Mouse (Mus musculus) limb, embryonic 10.5 days (tissue): ENCODE data around the gene 4931428F04Rik. TPM values are rescaled to one million over a fixed set of nuclear protein-coding genes. Genes with fewer than 3 reads are reported as not detected.
"Not testable (repeated sequence)": the region's sequence is repeated elsewhere in the genome, so short reads cannot be mapped to it uniquely, and the experiment has no call there.

ENCODE experiments used
- DNase-seq: peaks from one replicate; pipeline ENCODE4 v3.0.0-alpha.2; 2017; ENCODE audit warnings: low spot score
- H3K27ac ChIP-seq: fragments of 300-500 bp; sonication (generic); 2 replicates; pipeline ENCODE4 v1.5.1; 2016; ENCODE audit warnings: mild to moderate bottlenecking
- H3K27me3 ChIP-seq: fragments of 300-500 bp; sonication (generic); 2 replicates; pipeline ENCODE4 v1.6.1; 2016; ENCODE audit warnings: low read depth, mild to moderate bottlenecking; ENCODE audit not compliant: poor library complexity, severe bottlenecking
- H3K36me3 ChIP-seq: fragments of 300-500 bp; sonication (generic); 2 replicates; pipeline ENCODE4 v1.6.1; 2016; ENCODE audit warnings: mild to moderate bottlenecking, moderate library complexity
- H3K4me1 ChIP-seq: fragments of 300-500 bp; sonication (generic); 2 replicates; pipeline ENCODE4 v1.6.1; 2016
- H3K4me3 ChIP-seq: fragments of 300-500 bp; sonication (generic); 2 replicates; pipeline ENCODE4 v1.5.1; 2016; ENCODE audit warnings: mild to moderate bottlenecking, moderate library complexity
- H3K9me3 ChIP-seq: fragments of 300-500 bp; sonication (generic); replicated peaks from 2 replicates; pipeline ENCODE4 v1.6.1; 2016; ENCODE audit warnings: mild to moderate bottlenecking
- WGBS: fragments of 180-500 bp; shearing (Covaris S2); methylation state at CpG from one replicate; pipeline ENCODE4 v1.1.7; 2016; 5-methylcytosine and 5-hydroxymethylcytosine counted together
- polyA plus RNA-seq: library from polyadenylated mRNA; unstranded; fragments of >200 nt; fragmentation: Nextera tagmentation; extraction: Ambion mirVana; gene quantifications from 2 replicates; pipeline ENCODE4 v1.2.1, GENCODE M21; 2016

4931428F04Rik gene
- polyA plus RNA-seq, 1 experiment from 2014 or later: 19.2 TPM

GRCm38 (mm10) chr8:105291802-105292201, 2.1 kb upstream of the 4931428F04Rik start:
- H3K27ac ChIP-seq, DNase-seq, H3K36me3 ChIP-seq, H3K4me3 ChIP-seq, H3K9me3 ChIP-seq: not testable (repeated sequence)
- 72% methylated on average over 3 of the region's 3 CpGs for WGBS
- peaks cover 44% of the 10 kb centered on the region for H3K27me3 ChIP-seq
- H3K4me1 ChIP-seq: peaks cover 39% of the 10 kb centered on the region

- not testable (repeated sequence) for H3K4me3 ChIP-seq, H3K27ac ChIP-seq, H3K9me3 ChIP-seq, DNase-seq, H3K36me3 ChIP-seq
- H3K27me3 ChIP-seq: peaks cover 48% of the 10 kb centered on the region
- peaks cover 36% of the 10 kb centered on the region for H3K4me1 ChIP-seq
- WGBS: 89% methylated on average over 8 of the region's 8 CpGs
Observed at GRCm38 (mm10) chr8:105291364-105291763, 1.7 kb upstream of the 4931428F04Rik start.

- DNase-seq: peak; percentile 95
- Histone ChIP-seq H3K27ac (no peak overlapping the region), H3K4me3 (peak overlapping the region; percentile 63), H3K9me3 (no peaks in the 10 kb centered on the region), H3K27me3 (peaks cover 54% of the 10 kb centered on the region), H3K36me3 (0 out of 2 replicates have a peak, but pooled peaks cover under 1% of the 10 kb centered on the region), H3K4me1 (peaks cover 32% of the 10 kb centered on the region)
- WGBS: 6% methylated on average over 31 of the region's 31 CpGs
Observed at GRCm38 (mm10) chr8:105290554-105291314, 1.1 kb upstream of the 4931428F04Rik start.

GRCm38 (mm10) chr8:105288958-105289732, 519 bp downstream of the 4931428F04Rik start:
- H3K9me3 ChIP-seq: no peaks in the 10 kb centered on the region
- H3K27me3 ChIP-seq: peaks cover 64% of the 10 kb centered on the region
- peak overlapping the region; percentile 93 for H3K27ac ChIP-seq
- DNase-seq: peak; percentile 95
- peaks cover 10% of the 10 kb centered on the region for H3K36me3 ChIP-seq
- under 1% methylated on average over 53 of the region's 53 CpGs for WGBS
- H3K4me1 ChIP-seq: peaks cover 31% of the 10 kb centered on the region
- peak overlapping the region; percentile 63 for H3K4me3 ChIP-seq

- peaks cover 29% of the 10 kb centered on the region for H3K4me1 ChIP-seq
- H3K36me3 ChIP-seq: peaks cover 10% of the 10 kb centered on the region
- DNase-seq: no peak
- H3K4me3 ChIP-seq: no peak overlapping the region
- H3K27me3 ChIP-seq: peaks cover 64% of the 10 kb centered on the region
- H3K9me3 ChIP-seq: no peaks in the 10 kb centered on the region
- H3K27ac ChIP-seq: no peak overlapping the region
- WGBS: 89% methylated on average over 5 of the region's 5 CpGs
Observed at GRCm38 (mm10) chr8:105288231-105288630, 1.4 kb downstream of the 4931428F04Rik start.

GRCm38 (mm10) chr8:105286907-105287306, 2.8 kb downstream of the 4931428F04Rik start:
- 93% methylated on average over 4 of the region's 4 CpGs for WGBS

GRCm38 (mm10) chr8:105285514-105285913, 4.2 kb downstream of the 4931428F04Rik start:
- Histone ChIP-seq H3K9me3 (no peaks in the 10 kb centered on the region), H3K4me1 (peaks cover 27% of the 10 kb centered on the region), H3K27me3 (peaks cover 77% of the 10 kb centered on the region), H3K4me3 (no peak overlapping the region), H3K36me3 (peaks cover 28% of the 10 kb centered on the region), H3K27ac (no peak overlapping the region)
- no peak for DNase-seq
- 42% methylated on average over 12 of the region's 12 CpGs for WGBS

More at GRCm38 (mm10) chr8:105286907-105287306, 2.8 kb downstream of the 4931428F04Rik start:
- H3K27ac ChIP-seq: no peak overlapping the region
- no peak for DNase-seq
- peaks cover 20% of the 10 kb centered on the region for H3K36me3 ChIP-seq
- peaks cover 68% of the 10 kb centered on the region for H3K27me3 ChIP-seq
- no peak overlapping the region for H3K4me3 ChIP-seq
- no peaks in the 10 kb centered on the region for H3K9me3 ChIP-seq
- H3K4me1 ChIP-seq: peaks cover 32% of the 10 kb centered on the region

GRCm38 (mm10) chr8:105283074-105283473, 6.6 kb downstream of the 4931428F04Rik start:
- H3K27me3 ChIP-seq: peaks cover 91% of the 10 kb centered on the region
- H3K4me3 ChIP-seq: no peak overlapping the region
- DNase-seq: peak; percentile 72
- H3K9me3 ChIP-seq: no peaks in the 10 kb centered on the region
- H3K27ac ChIP-seq: no peak overlapping the region
- H3K4me1 ChIP-seq: peaks cover 15% of the 10 kb centered on the region
- WGBS: 11% methylated on average over 23 of the region's 23 CpGs
- peaks cover 35% of the 10 kb centered on the region for H3K36me3 ChIP-seq

- H3K4me3 ChIP-seq: no peak overlapping the region
- H3K27ac ChIP-seq: no peak overlapping the region
- DNase-seq: no peak
- peaks cover 14% of the 10 kb centered on the region for H3K4me1 ChIP-seq
- peaks cover 97% of the 10 kb centered on the region for H3K27me3 ChIP-seq
- peaks cover 35% of the 10 kb centered on the region for H3K36me3 ChIP-seq
- 87% methylated on average over 4 of the region's 4 CpGs for WGBS
- no peaks in the 10 kb centered on the region for H3K9me3 ChIP-seq
Observed at GRCm38 (mm10) chr8:105282239-105282638, 7.4 kb downstream of the 4931428F04Rik start.

- Histone ChIP-seq H3K27ac (no peak overlapping the region), H3K36me3 (peaks cover 35% of the 10 kb centered on the region), H3K4me1 (peaks cover 14% of the 10 kb centered on the region), H3K9me3 (no peaks in the 10 kb centered on the region), H3K27me3 (peaks cover 97% of the 10 kb centered on the region), H3K4me3 (no peak overlapping the region)
- no peak for DNase-seq
- 88% methylated on average over 12 of the region's 12 CpGs for WGBS
Observed at GRCm38 (mm10) chr8:105281821-105282220, 7.8 kb downstream of the 4931428F04Rik start.

- no peaks in the 10 kb centered on the region for H3K9me3 ChIP-seq
- 74% methylated on average over 3 of the region's 3 CpGs for WGBS
- DNase-seq: no peak
- peaks cover 32% of the 10 kb centered on the region for H3K36me3 ChIP-seq
- peaks cover 97% of the 10 kb centered on the region for H3K27me3 ChIP-seq
- H3K27ac ChIP-seq: no peak overlapping the region
- peaks cover 25% of the 10 kb centered on the region for H3K4me1 ChIP-seq
- no peak overlapping the region for H3K4me3 ChIP-seq
Observed at GRCm38 (mm10) chr8:105280567-105280966, 9.1 kb downstream of the 4931428F04Rik start.

GRCm38 (mm10) chr8:105278911-105279334, 10.7 kb downstream of the 4931428F04Rik start:
- Histone ChIP-seq H3K36me3 (peaks cover 24% of the 10 kb centered on the region), H3K27me3 (peaks cover 100% of the 10 kb centered on the region), H3K27ac (no peak overlapping the region), H3K9me3 (no peaks in the 10 kb centered on the region), H3K4me3 (peak overlapping the region; percentile 22), H3K4me1 (peaks cover 28% of the 10 kb centered on the region)
- no peak for DNase-seq
- 3% methylated on average over 28 of the region's 28 CpGs for WGBS
